Mouse (Mus musculus): ENCODE results near the gene Cuedc1.

Gene Cuedc1

GRCm38 (mm10) chr11:88098021-88098729, at the start of gene Cuedc1:
Gene Cuedc1 (plus strand): TSS chr11:88098058.
- no peak for DNase-seq

- DNase-seq = no peak
Measured at GRCm38 (mm10) chr11:88048961-88049670, 48.7 kb upstream of the Cuedc1 start.

- no peak for DNase-seq
Measured at GRCm38 (mm10) chr11:88049732-88050131, 48.1 kb upstream of the Cuedc1 start.

GRCm38 (mm10) chr11:88052638-88053037, 45.2 kb upstream of the Cuedc1 start:
- DNase-seq = no peak

GRCm38 (mm10) chr11:88053821-88054220, 44.0 kb upstream of the Cuedc1 start:
- DNase-seq = no peak

- peak; percentile 37 for DNase-seq
Measured at GRCm38 (mm10) chr11:88054589-88054988, 43.3 kb upstream of the Cuedc1 start.

- DNase-seq = no peak
Measured at GRCm38 (mm10) chr11:88055777-88056176, 42.1 kb upstream of the Cuedc1 start.

GRCm38 (mm10) chr11:88057788-88058187, 40.1 kb upstream of the Cuedc1 start:
- DNase-seq = no peak

GRCm38 (mm10) chr11:88059141-88059540, 38.7 kb upstream of the Cuedc1 start:
- DNase-seq = no peak

GRCm38 (mm10) chr11:88061892-88062625, 35.8 kb upstream of the Cuedc1 start:
- DNase-seq = no peak

GRCm38 (mm10) chr11:88065732-88066131, 32.1 kb upstream of the Cuedc1 start:
- DNase-seq = no peak

- no peak for DNase-seq
Measured at GRCm38 (mm10) chr11:88067191-88067585, 30.7 kb upstream of the Cuedc1 start.

- peak; percentile 68 for DNase-seq
Measured at GRCm38 (mm10) chr11:88067586-88068410, 30.1 kb upstream of the Cuedc1 start, which contains the start of gene Vezf1. Gene Vezf1 (plus strand): TSS chr11:88068279.

GRCm38 (mm10) chr11:88068411-88069245, 29.2 kb upstream of the Cuedc1 start:
- DNase-seq = peak; percentile 50

- DNase-seq = no peak
Measured at GRCm38 (mm10) chr11:88069246-88069570, 28.6 kb upstream of the Cuedc1 start.

GRCm38 (mm10) chr11:88070392-88070791, 27.5 kb upstream of the Cuedc1 start:
- no peak for DNase-seq

GRCm38 (mm10) chr11:88071113-88071512, 26.7 kb upstream of the Cuedc1 start:
- DNase-seq = no peak

GRCm38 (mm10) chr11:88073343-88073875, 24.4 kb upstream of the Cuedc1 start:
- DNase-seq = no peak

- no peak for DNase-seq
Measured at GRCm38 (mm10) chr11:88075701-88076100, 22.2 kb upstream of the Cuedc1 start.

- DNase-seq = no peak
Measured at GRCm38 (mm10) chr11:88076394-88076793, 21.5 kb upstream of the Cuedc1 start.

- no peak for DNase-seq
Measured at GRCm38 (mm10) chr11:88083699-88084098, 14.2 kb upstream of the Cuedc1 start.

Data from cerebellum, adult 11 months (tissue).